8 mouse cellular contexts compared by ENCODE assay signal in the genomic region with DNA sequence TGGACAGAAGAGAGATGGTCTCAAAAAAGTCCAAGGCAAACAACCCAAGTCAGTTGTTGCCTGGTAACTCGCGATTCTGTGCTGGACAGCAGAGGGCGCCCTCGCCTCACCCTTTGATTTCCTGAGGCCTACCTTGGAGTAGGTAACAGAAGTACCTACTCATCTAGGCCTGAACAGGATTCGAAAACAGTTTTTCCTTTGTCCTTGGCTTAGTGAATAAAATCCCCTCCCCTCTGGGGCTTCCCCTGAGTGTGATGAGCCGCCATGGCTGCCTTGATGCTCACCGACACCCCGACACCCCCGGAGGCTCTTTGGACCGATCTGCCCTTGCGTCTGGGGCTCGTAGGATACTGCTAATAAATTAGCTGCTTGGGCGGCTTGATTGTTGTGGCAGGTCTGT.
DNase-seq lines count a peak whose midpoint lies in the region; ATAC-seq lines count a peak whose summit lies in the region.

No protein-coding gene starts in this region.

- no peak overlapping the region for H3K27ac ChIP-seq in forebrain, embryonic 11.5 days (ENCODE audit: low read depth, low read length)
- no peak overlapping the region for H3K27ac ChIP-seq in hindbrain, embryonic 14.5 days

- H3K9ac ChIP-seq in forebrain, embryonic 11.5 days (ENCODE audit: low read length), result no peak overlapping the region
- no peak overlapping the region for H3K9ac ChIP-seq in hindbrain, embryonic 14.5 days

- no peaks in the 10 kb centered on the region for H3K9me3 ChIP-seq in forebrain, embryonic 11.5 days (ENCODE audit: control insufficient read depth, low read length)
- no peaks in the 10 kb centered on the region for H3K9me3 ChIP-seq in hindbrain, embryonic 14.5 days (ENCODE audit: control insufficient read depth, low read length)

- H3K36me3 ChIP-seq in forebrain, embryonic 11.5 days (ENCODE audit: control insufficient read depth, insufficient read depth, low read length), result no peaks in the 10 kb centered on the region
- H3K36me3 ChIP-seq in hindbrain, embryonic 14.5 days (replicated peaks; ENCODE audit: control insufficient read depth, insufficient read depth), result no peaks in the 10 kb centered on the region

- H3K4me3 ChIP-seq in forebrain, embryonic 11.5 days (ENCODE audit: low read depth, low read length), result no peak overlapping the region
- H3K4me3 ChIP-seq in hindbrain, embryonic 14.5 days (replicated peaks; ENCODE audit: low read length), result no peak overlapping the region

- WGBS in forebrain, embryonic 11.5 days, result 42% methylated on average over 13 of the region's 13 CpGs
- WGBS in hindbrain, embryonic 14.5 days, result 47% methylated on average over 13 of the region's 13 CpGs

- ATAC-seq in forebrain, embryonic 11.5 days (replicated peaks; ENCODE audit: low FRiP score), result no peak
- no peak for ATAC-seq in hindbrain, embryonic 14.5 days (ENCODE audit: low FRiP score)
- peak; percentile 80 for ATAC-seq in megakaryocyte-erythroid progenitor cell, adult 5-6 weeks (replicated peaks; ENCODE audit: low FRiP score, low TSS enrichment, poor library complexity, severe bottlenecking)
- ATAC-seq in inflammation-experienced regulatory T-cells, adult 6 months, result no peak

- DNase-seq in MEL-GATA-1-ER (ENCODE audit: extremely low read depth, low read depth), result peak; percentile 8
- peak; percentile 78 for DNase-seq in brain, adult 2 months (ENCODE audit: low read depth, low spot score)
- DNase-seq in forebrain, embryonic 11.5 days (ENCODE audit: low spot score), result peak; percentile 82
- peak; percentile 75 for DNase-seq in hindbrain, embryonic 14.5 days (ENCODE audit: low spot score)
- DNase-seq in layer of hippocampus, postnatal 14 days (ENCODE audit: low spot score in 2 of 2), result peak; percentile 57 to 72
- peak; percentile 75 for DNase-seq in right cerebral cortex, postnatal 4 days

- H3K4me2 ChIP-seq in forebrain, embryonic 11.5 days (ENCODE audit: low read depth, low read length, severe bottlenecking), result no peak overlapping the region
- H3K4me2 ChIP-seq in hindbrain, embryonic 14.5 days (replicated peaks), result no peak overlapping the region

- H3K4me1 ChIP-seq in forebrain, embryonic 11.5 days (replicated peaks; ENCODE audit: control insufficient read depth, insufficient read depth, low read length), result no peaks in the 10 kb centered on the region
- H3K4me1 ChIP-seq in hindbrain, embryonic 14.5 days (replicated peaks; ENCODE audit: control insufficient read depth, insufficient read depth, low read length), result no peaks in the 10 kb centered on the region

- H3K27me3 ChIP-seq in forebrain, embryonic 11.5 days (ENCODE audit: control insufficient read depth, insufficient read depth, low read length), result no peaks in the 10 kb centered on the region
- H3K27me3 ChIP-seq in hindbrain, embryonic 14.5 days (ENCODE audit: control insufficient read depth, insufficient read depth, low read length), result no peaks in the 10 kb centered on the region

Comparison
In these comparisons a context has a peak if more than half of its experiments do, and no peak if none do; other contexts are left out.
1. DNase-seq: peak in every context shown above with its lines; median percentile 82 in forebrain, embryonic 11.5 days; 78 in brain, adult 2 months; 75 in hindbrain, embryonic 14.5 days; 75 in right cerebral cortex, postnatal 4 days; 64 in layer of hippocampus, postnatal 14 days; 8 in MEL-GATA-1-ER.